Mouse (Mus musculus) lung, adult 2 months (tissue): ENCODE data around the gene Elane.

ENCODE experiments used
- CTCF ChIP-seq: fragments of 200-500 bp; IDR thresholded peaks from 2 replicates; pipeline ENCODE4 v1.5.1; 2011; ENCODE audit warnings: mild to moderate bottlenecking, low read length, control low read depth; ENCODE audit not compliant: insufficient read depth
- POLR2A ChIP-seq: fragments of 200-500 bp; IDR thresholded peaks from 2 replicates; pipeline ENCODE4 v1.6.1; 2011; ENCODE audit warnings: low read depth, mild to moderate bottlenecking, control low read depth, low read length, borderline replicate concordance; ENCODE audit errors: extremely low read depth

DNA sequence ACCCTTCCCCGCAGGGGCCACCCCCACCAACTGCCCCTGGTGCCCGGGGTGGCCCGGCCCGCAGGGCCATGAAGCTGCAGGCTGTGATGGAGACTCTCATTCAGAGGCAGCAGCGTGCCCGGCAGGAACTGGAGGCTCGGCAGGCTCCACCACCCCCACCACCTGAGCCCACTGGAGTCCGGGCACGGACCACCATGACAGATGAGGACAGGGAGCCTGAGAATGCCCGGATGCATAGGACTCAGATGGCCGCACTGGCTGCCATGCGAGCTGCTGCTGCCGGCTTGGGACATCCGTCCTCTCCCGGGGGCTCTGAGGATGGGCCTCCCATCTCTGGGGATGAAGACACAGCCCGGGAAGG is 44.8 kb downstream of the Elane start:
- no peak for TF ChIP-seq POLR2A
- no peak for TF ChIP-seq CTCF
